Mouse (Mus musculus): Measurements from ENCODE around the gene Cachd1.

The Cachd1 gene

GRCm38 (mm10) chr4:100776043-100776870 is at the start of gene Cachd1:
Gene Cachd1 (plus strand): TSS chr4:100776675.
- DNase-seq (ENCODE audit: low spot score) = peak; percentile 85

GRCm38 (mm10) chr4:100728896-100729479 is 47.5 kb upstream of the Cachd1 start:
- no peak for DNase-seq (ENCODE audit: low spot score)

DNA sequence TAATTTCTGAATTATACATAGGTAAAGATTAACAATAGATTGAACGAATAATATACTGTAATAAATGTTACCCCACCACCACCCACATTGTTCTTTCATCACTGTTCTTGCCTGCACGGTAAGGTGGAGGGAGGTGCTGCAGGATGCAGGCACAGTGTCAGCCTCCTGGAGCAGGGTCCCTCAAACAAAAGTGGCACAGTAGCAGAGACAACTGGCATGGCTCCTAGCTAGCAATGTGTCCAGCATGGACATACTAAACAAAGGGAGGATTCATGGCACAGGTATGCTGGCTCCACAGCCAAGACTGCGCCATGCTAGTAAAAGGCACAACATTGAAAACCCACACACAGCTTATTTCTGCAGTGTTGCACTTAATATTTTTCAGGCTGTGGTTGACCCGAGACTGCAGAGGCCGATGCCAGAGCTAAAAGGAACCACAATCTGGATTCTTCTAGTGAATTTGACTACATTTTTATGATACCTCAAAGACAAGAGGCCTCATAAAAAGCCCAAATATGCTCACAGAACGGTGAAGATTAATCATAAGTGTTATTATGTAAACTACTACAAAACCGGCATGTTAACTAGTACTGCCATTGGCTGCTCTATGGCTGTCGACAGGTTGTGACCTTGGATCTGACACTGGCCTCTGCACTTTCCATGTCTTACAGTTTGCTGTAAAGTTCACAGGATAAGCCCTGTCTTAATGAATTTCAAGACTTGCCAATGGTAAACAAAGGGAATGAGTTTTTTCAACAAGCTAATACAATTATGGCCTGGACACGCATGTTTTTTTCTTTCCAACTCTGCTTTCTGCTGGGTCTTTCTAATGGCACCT is 41.2 kb upstream of the Cachd1 start:
- no peak for DNase-seq (ENCODE audit: low spot score)

GRCm38 (mm10) chr4:100735936-100736349 is 40.5 kb upstream of the Cachd1 start:
- no peak for DNase-seq (ENCODE audit: low spot score)

DNA sequence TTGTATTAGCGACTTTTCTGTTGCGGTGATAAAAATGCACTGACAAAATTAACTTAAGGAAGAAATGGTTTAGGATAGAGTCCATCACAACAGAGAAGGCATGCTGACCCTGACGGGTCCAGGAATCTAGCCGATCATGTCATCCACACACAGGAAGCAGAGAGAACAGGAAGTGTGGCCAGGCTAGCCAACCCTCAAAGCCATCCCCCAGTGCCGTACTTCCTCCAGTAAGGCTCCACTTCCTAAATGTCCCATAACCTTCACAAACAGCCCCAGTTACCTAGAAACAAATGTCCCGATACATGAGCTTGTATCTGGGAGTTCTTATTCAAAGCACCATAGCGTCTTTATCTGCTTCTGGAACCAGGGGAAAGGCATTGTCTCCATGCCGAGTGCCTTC is 32.9 kb upstream of the Cachd1 start:
- DNase-seq (ENCODE audit: low spot score) = no peak

- DNase-seq (ENCODE audit: low spot score) = no peak
These were observed 24.2 kb upstream of the Cachd1 start for GRCm38 (mm10) chr4:100752278-100752677.

GRCm38 (mm10) chr4:100755632-100756031 is 20.8 kb upstream of the Cachd1 start:
- no peak for DNase-seq (ENCODE audit: low spot score)

GRCm38 (mm10) chr4:100756499-100756898 is 20.0 kb upstream of the Cachd1 start:
- no peak for DNase-seq (ENCODE audit: low spot score)

DNA sequence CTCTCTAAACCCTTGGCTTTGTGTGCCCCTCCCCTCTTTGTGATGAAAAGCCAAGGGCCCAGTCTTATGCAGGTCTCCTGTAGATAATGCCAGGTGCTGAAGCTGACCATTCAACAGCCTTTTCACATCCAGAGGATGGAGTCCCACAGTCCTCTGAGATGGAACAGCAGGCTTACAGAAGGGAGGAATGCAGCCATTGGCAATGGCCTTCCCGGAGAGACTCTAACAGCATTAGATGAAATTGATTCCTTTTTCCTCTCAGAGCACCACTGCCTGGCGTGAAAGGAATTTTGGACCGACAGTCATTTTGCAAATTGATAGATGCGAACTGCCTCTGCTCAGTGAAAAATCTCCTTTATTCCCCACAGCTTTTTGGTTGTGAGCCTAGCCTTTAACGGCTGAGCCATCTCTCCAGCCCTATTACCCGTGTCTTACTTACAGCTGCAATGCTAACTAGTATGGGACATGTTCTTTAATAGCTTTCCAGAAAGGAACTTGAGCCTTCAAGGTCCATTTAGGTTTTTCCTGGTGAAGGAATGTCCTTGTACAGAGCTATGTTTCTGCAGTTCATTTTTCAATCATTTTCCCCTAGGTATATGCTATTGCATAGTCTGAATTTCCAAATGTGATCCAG is 18.1 kb upstream of the Cachd1 start:
- DNase-seq (ENCODE audit: low spot score) = no peak

DNA sequence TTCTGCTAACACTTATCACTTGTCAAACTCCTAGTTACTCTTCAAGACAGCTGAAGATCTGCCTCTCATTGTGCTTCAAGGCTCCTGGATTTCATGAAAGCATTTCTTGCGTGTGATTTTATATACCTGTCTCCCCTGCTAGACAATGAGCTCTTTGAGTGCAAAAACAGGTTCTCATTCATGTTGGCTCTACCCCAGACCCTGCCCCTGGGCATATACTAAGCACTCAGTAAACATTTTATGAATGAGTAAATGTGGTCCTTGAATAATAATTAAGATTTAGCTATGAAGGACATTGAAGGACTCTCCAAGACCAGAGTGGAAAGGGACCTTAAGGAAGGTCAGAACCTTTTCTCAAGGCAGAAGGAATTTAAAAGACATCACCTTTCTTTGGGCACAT is 16.9 kb upstream of the Cachd1 start:
- DNase-seq (ENCODE audit: low spot score) = no peak

DNA sequence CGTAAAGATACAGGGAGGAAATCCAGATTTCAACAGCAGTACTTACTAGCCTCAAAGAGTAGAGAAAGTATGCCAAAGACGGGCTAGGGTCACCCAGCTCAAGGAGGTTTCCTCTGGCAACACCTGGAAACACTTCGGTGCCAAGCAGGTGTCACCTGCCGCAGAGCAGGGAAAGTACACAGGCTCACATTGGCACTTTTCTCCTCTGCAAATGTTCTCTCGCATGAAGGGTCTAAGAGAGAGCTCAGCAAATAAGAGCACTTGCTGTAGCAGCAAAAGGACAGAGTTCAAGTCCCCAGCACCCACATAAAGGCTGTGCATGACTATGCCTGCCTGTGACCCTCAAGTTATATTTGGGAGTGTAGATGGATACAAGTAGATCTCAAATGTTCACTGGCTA is 16.1 kb upstream of the Cachd1 start:
- no peak for DNase-seq (ENCODE audit: low spot score)

- DNase-seq (ENCODE audit: low spot score) = no peak
These were observed 7.9 kb upstream of the Cachd1 start for GRCm38 (mm10) chr4:100768606-100769005.

DNA sequence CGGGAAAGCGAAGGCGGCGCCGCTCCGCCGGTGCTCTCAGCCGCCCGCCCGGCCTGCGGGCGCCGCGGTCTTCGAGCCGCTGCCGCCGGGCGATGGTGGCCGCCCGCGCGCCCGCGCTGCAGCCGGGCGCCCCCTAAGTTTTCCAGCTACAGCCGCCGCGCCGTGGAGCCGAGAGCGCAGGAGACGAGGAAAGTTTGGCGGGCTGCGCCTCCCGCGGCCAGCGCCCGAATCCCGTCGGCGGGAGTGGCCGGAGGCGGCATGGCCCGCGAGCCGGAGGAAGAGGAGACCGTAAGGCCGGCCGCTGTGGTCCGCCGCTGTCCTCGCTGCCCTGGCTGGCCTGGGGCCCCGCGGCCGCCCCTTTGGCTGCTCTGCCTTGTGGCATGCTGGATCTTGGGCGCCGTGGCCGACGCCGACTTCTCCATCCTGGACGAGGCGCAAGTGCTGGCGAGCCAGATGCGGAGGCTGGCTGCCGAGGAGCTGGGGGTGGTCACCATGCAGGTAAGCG is 448 bp downstream of the Cachd1 start:
- no peak for DNase-seq (ENCODE audit: low spot score)

GRCm38 (mm10) chr4:100777376-100778041 is 1.0 kb downstream of the Cachd1 start:
- peak; percentile 64 for DNase-seq (ENCODE audit: low spot score)

GRCm38 (mm10) chr4:100778082-100778481 is 1.6 kb downstream of the Cachd1 start:
- no peak for DNase-seq (ENCODE audit: low spot score)

GRCm38 (mm10) chr4:100779023-100779422 is 2.5 kb downstream of the Cachd1 start:
- DNase-seq (ENCODE audit: low spot score) = no peak

GRCm38 (mm10) chr4:100779695-100780094 is 3.2 kb downstream of the Cachd1 start:
- DNase-seq (ENCODE audit: low spot score) = no peak

DNA sequence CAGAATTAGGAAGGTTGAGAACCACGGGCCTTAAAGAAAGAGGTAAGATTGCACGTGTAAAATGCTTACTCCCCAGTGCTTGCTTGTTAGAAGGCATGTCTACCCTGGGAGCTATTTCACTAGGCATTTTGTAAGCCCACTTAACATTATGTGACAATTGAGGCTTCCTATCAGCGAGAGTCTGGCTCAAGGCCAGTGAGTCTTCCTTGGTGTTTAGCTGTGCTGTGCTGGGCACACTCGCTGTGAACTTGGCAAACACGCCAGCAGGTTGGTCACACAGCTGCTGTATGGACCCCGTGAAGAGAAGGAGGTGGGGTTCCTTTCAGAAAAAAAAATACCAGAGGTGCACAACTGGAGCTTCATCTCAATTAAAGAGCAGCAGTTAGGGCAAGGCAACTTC is 4.4 kb downstream of the Cachd1 start:
- DNase-seq (ENCODE audit: low spot score) = no peak

- peak; percentile 28 for DNase-seq (ENCODE audit: low spot score)
These were observed 5.9 kb downstream of the Cachd1 start for GRCm38 (mm10) chr4:100782348-100782747.

GRCm38 (mm10) chr4:100782891-100783290 is 6.4 kb downstream of the Cachd1 start:
- DNase-seq (ENCODE audit: low spot score) = no peak

- DNase-seq (ENCODE audit: low spot score) = no peak
These were observed 10.7 kb downstream of the Cachd1 start for GRCm38 (mm10) chr4:100787201-100787600.
